Mouse (Mus musculus) embryonic facial prominence, embryonic 11.5 days (tissue): ENCODE data around the gene Cct3. TPM values are rescaled to one million over a fixed set of nuclear protein-coding genes. Genes with fewer than 3 reads are reported as not detected.
A peak's percentile ranks its signal among the peaks of the same experiment; 100 is the strongest.

ENCODE experiments used
- ATAC-seq: fragments of 200-750 bp; cut with Nextera tagmentation; replicated peaks from 2 replicates; pipeline ENCODE4 v1.8.0; 2017; ENCODE audit warnings: low read depth; ENCODE audit not compliant: insufficient number of reproducible peaks, low FRiP score, low TSS enrichment
- DNase-seq: peaks from one replicate; pipeline ENCODE4 v3.0.0-alpha.2; 2015; ENCODE audit warnings: low spot score
- H3K27ac ChIP-seq: fragments of 300-500 bp; sonication (generic); replicated peaks from 2 replicates; pipeline ENCODE4 v1.5.1; 2014; ENCODE audit warnings: mild to moderate bottlenecking, low read depth, low read length, control low read depth
- H3K27me3 ChIP-seq: fragments of 300-500 bp; sonication (generic); 2 replicates; pipeline ENCODE4 v1.6.1; 2014; ENCODE audit warnings: mild to moderate bottlenecking, low read length, moderate library complexity, mixed read lengths; ENCODE audit not compliant: control insufficient read depth, insufficient read depth
- H3K36me3 ChIP-seq: fragments of 300-500 bp; sonication (generic); replicated peaks from 2 replicates; pipeline ENCODE4 v1.6.1; 2014; ENCODE audit warnings: low read depth, mild to moderate bottlenecking, low read length, moderate library complexity, mixed read lengths; ENCODE audit not compliant: control insufficient read depth, insufficient read depth
- H3K4me1 ChIP-seq: fragments of 300-500 bp; sonication (generic); 2 replicates; pipeline ENCODE4 v1.6.1; 2014; ENCODE audit warnings: low read length, mixed read lengths; ENCODE audit not compliant: control insufficient read depth, insufficient read depth
- H3K4me2 ChIP-seq: fragments of 300-500 bp; sonication (generic); 2 replicates; pipeline ENCODE4 v1.6.1; 2014; ENCODE audit warnings: low read depth, mild to moderate bottlenecking, control low read depth, low read length, moderate library complexity
- H3K4me3 ChIP-seq: fragments of 300-500 bp; sonication (generic); 2 replicates; pipeline ENCODE4 v1.5.1; 2014; ENCODE audit warnings: low read depth, low read length, control low read depth
- H3K9ac ChIP-seq: fragments of 300-500 bp; sonication (generic); replicated peaks from 2 replicates; pipeline ENCODE4 v1.6.1; 2014; ENCODE audit warnings: mild to moderate bottlenecking, control low read depth, low read length
- H3K9me3 ChIP-seq: fragments of 300-500 bp; sonication (generic); replicated peaks from 2 replicates; pipeline ENCODE4 v1.6.1; 2016; ENCODE audit warnings: mild to moderate bottlenecking, low read length, inconsistent platforms, mixed read lengths; ENCODE audit not compliant: control insufficient read depth
- WGBS: fragments of 180-500 bp; shearing (Covaris S2); extraction: QIAGEN DNeasy Blood & Tissue Kit; methylation state at CpG from one replicate; pipeline ENCODE4 v1.1.7; 2014; 5-methylcytosine and 5-hydroxymethylcytosine counted together
- polyA plus RNA-seq: library from polyadenylated mRNA; unstranded; fragments of >200 nt; fragmentation: Nextera tagmentation; extraction: Ambion mirVana; gene quantifications from 2 replicates; pipeline ENCODE4 v1.2.1, GENCODE M21; 2014

Cct3 gene
- polyA plus RNA-seq, 1 experiment from 2014 or later: 788 TPM

- Histone ChIP-seq H3K27me3 (no peaks in the 10 kb centered on the region), H3K9ac (no peak overlapping the region)
Measured at GRCm38 (mm10) chr3:88354396-88355165, 57.7 kb downstream of the Cct3 start.

GRCm38 (mm10) chr3:88359584-88359983 lies 62.7 kb downstream of the Cct3 start:
- no peak overlapping the region for H3K4me3 ChIP-seq
- no peak for DNase-seq
- no peaks in the 10 kb centered on the region for H3K4me1 ChIP-seq
- no peak for ATAC-seq
- WGBS: 63% methylated on average over 5 of the region's 5 CpGs
- no peak overlapping the region for H3K27ac ChIP-seq
- no peak overlapping the region for H3K9ac ChIP-seq
- H3K9me3 ChIP-seq: no peaks in the 10 kb centered on the region
- H3K27me3 ChIP-seq: 0 out of 2 replicates have a peak, but pooled peaks cover 2% of the 10 kb centered on the region
- H3K36me3 ChIP-seq: peaks cover 36% of the 10 kb centered on the region
- no peak overlapping the region for H3K4me2 ChIP-seq

More at GRCm38 (mm10) chr3:88354396-88355165, 57.7 kb downstream of the Cct3 start:
- H3K27ac ChIP-seq: no peak overlapping the region
- H3K4me2 ChIP-seq: no peak overlapping the region
- no peak overlapping the region for H3K4me3 ChIP-seq
- H3K9me3 ChIP-seq: no peaks in the 10 kb centered on the region
- H3K4me1 ChIP-seq: no peaks in the 10 kb centered on the region
- WGBS: 92% methylated on average over 8 of the region's 8 CpGs
- ATAC-seq (no peak), DNase-seq (no peak)
- peaks cover 39% of the 10 kb centered on the region for H3K36me3 ChIP-seq

GRCm38 (mm10) chr3:88359989-88360388 lies 63.1 kb downstream of the Cct3 start:
- ATAC-seq (no peak), DNase-seq (no peak)
- H3K4me2 ChIP-seq: no peak overlapping the region
- 52% methylated on average over 3 of the region's 3 CpGs for WGBS
- H3K9me3 ChIP-seq: no peaks in the 10 kb centered on the region
- H3K9ac ChIP-seq: no peak overlapping the region
- no peaks in the 10 kb centered on the region for H3K4me1 ChIP-seq
- H3K27ac ChIP-seq: no peak overlapping the region
- H3K4me3 ChIP-seq: no peak overlapping the region
- peaks cover 6% of the 10 kb centered on the region for H3K27me3 ChIP-seq
- peaks cover 36% of the 10 kb centered on the region for H3K36me3 ChIP-seq

GRCm38 (mm10) chr3:88361096-88361495 lies 64.2 kb downstream of the Cct3 start:
- Histone ChIP-seq H3K27me3 (peaks cover 16% of the 10 kb centered on the region), H3K9ac (no peak overlapping the region), H3K36me3 (peaks cover 30% of the 10 kb centered on the region), H3K4me3 (no peak overlapping the region), H3K4me2 (no peak overlapping the region), H3K4me1 (no peaks in the 10 kb centered on the region), H3K9me3 (no peaks in the 10 kb centered on the region), H3K27ac (no peak overlapping the region)
- ATAC-seq (no peak), DNase-seq (no peak)
- 78% methylated on average over 6 of the region's 6 CpGs for WGBS

- 77% methylated on average over 2 of the region's 2 CpGs for WGBS
- H3K36me3 ChIP-seq: peaks cover 25% of the 10 kb centered on the region
- DNase-seq: no peak
- peaks cover 18% of the 10 kb centered on the region for H3K27me3 ChIP-seq
- ATAC-seq: no peak; the same call in 1 of the 2 replicates
- no peak overlapping the region for H3K4me2 ChIP-seq
- H3K4me3 ChIP-seq: no peak overlapping the region
- no peak overlapping the region for H3K27ac ChIP-seq
- no peaks in the 10 kb centered on the region for H3K9me3 ChIP-seq
- no peaks in the 10 kb centered on the region for H3K4me1 ChIP-seq
- no peak overlapping the region for H3K9ac ChIP-seq
Measured at GRCm38 (mm10) chr3:88361612-88362313, 64.8 kb downstream of the Cct3 start.

- H3K4me1 ChIP-seq: no peaks in the 10 kb centered on the region
- no peaks in the 10 kb centered on the region for H3K9me3 ChIP-seq
- H3K9ac ChIP-seq: no peak overlapping the region
- no peak overlapping the region for H3K4me2 ChIP-seq
- ATAC-seq (no peak), DNase-seq (no peak)
- H3K27ac ChIP-seq: no peak overlapping the region
- H3K36me3 ChIP-seq: peaks cover 15% of the 10 kb centered on the region
- H3K27me3 ChIP-seq: peaks cover 18% of the 10 kb centered on the region
- no peak overlapping the region for H3K4me3 ChIP-seq
- WGBS: 37% methylated on average over 4 of the region's 4 CpGs
Measured at GRCm38 (mm10) chr3:88363700-88364099, 66.8 kb downstream of the Cct3 start.

- Histone ChIP-seq H3K27ac (no peak within 1 kb of the TSS), H3K4me2 (no peak within 1 kb of the TSS), H3K9me3 (no peaks in the 10 kb centered on the region), H3K36me3 (peaks cover 9% of the 10 kb centered on the region), H3K4me1 (no peaks in the 10 kb centered on the region), H3K4me3 (no peak within 1 kb of the TSS), H3K27me3 (peaks cover 18% of the 10 kb centered on the region), H3K9ac (no peak within 1 kb of the TSS)
- ATAC-seq (no peak), DNase-seq (peak; percentile 61)
- under 1% methylated on average over 16 of the region's 16 CpGs for WGBS
Measured at GRCm38 (mm10) chr3:88364337-88364736, 67.4 kb downstream of the Cct3 start, which contains the start of gene Paqr6. Paqr6 (plus strand) TSS chr3:88364584.
